Mouse (Mus musculus) brain, embryonic 14.5 days (tissue): ENCODE measurements around the gene Trim7.

Experiments used
- CTCF ChIP-seq: fragments of 200-500 bp; IDR thresholded peaks from 2 replicates; pipeline ENCODE4 v1.5.1; 2012; ENCODE audit warnings: inconsistent platforms, mild to moderate bottlenecking, moderate library complexity, borderline replicate concordance; ENCODE audit not compliant: insufficient read depth, insufficient read length; ENCODE audit errors: extremely low read depth
- POLR2A ChIP-seq: fragments of 200-500 bp; IDR thresholded peaks from 2 replicates; pipeline ENCODE4 v1.6.1; 2012; ENCODE audit warnings: mild to moderate bottlenecking, inconsistent platforms, borderline replicate concordance; ENCODE audit not compliant: poor library complexity, insufficient read depth, insufficient read length, severe bottlenecking; ENCODE audit errors: extremely low read depth

- TF ChIP-seq CTCF (no peak), POLR2A (no peak)
These were observed 37.9 kb downstream of the Trim7 start for GRCm38 (mm10) chr11:48863808-48864207.
